Mouse (Mus musculus) ES-E14 (cell line): ENCODE measurements around the gene Pde8a.

Source experiments
- CHD2 ChIP-seq: IDR thresholded peaks from 2 replicates; pipeline ENCODE4 v1.6.1; 2014; ENCODE audit warnings: mild to moderate bottlenecking, low read depth, low read length, inconsistent platforms
- MAFK ChIP-seq: IDR thresholded peaks from 2 replicates; pipeline ENCODE4 v1.6.1; 2014; ENCODE audit warnings: mild to moderate bottlenecking, low read depth, low read length, inconsistent platforms; ENCODE audit not compliant: insufficient read depth

DNA sequence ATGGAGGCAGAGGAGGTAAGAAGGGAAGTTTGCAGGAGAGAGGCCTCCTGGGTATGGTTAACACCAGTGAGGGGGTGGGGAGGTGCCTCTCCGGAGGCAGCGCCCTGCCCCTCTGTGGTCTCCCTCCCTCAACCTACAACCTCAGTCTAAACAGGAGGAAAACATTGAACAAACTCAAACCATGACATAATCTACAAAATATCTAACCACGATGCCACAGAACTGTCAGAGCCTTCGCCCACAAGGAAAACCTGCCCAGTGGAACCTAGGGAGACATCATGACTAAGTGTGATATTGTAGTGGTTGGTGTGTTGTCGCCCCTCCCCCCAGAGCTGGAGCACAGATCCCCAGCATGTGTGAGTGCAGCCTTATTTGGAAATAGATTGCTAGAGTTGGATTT, 33.9 kb upstream of the Pde8a start:
- TF ChIP-seq MAFK (no peak), CHD2 (no peak)
